Mouse (Mus musculus): ENCODE results near the gene Zfp760. TPM values are rescaled to one million over a fixed set of nuclear protein-coding genes. Genes with fewer than 3 reads are reported as not detected.

Zfp760 gene
- 1 to 10 TPM; 2.0 TPM for total RNA-seq (2023)

GRCm38 (mm10) chr17:21707343-21707996 is at the start of gene Zfp760:
TSS of gene Zfp760 (plus strand) at chr17:21707741.

GRCm38 (mm10) chr17:21691560-21691959 is 16.0 kb upstream of the Zfp760 start, which contains the start of gene Gm10226:
TSS of gene Gm10226 (plus strand) at chr17:21691860.

GRCm38 (mm10) chr17:21730495-21730894 is 23.0 kb downstream of the Zfp760 start, which contains the start of gene Zfp229:
TSS of gene Zfp229 (plus strand) at chr17:21730795.

Other genes with a start within 250 kb of the Zfp760 start
- gene Zfp53, start 218.7 kb upstream of the Zfp760 start, total RNA-seq (2023), result 10 to 100 TPM in 1 of 2 experiments, 1 to 10 TPM in 1; 8.4 to 10.4 TPM
- gene Zfp52, start 172.2 kb upstream of the Zfp760 start, total RNA-seq (2023), result 1 to 10 TPM; 8.6 to 8.7 TPM
- 1 to 10 TPM; 2.4 to 3.0 TPM for gene Zfp948, start 140.7 kb upstream of the Zfp760 start, total RNA-seq (2023)
- 1 to 10 TPM; 4.4 TPM for gene Zfp983, start 57.1 kb upstream of the Zfp760 start, total RNA-seq (2023)
- 10 to 100 TPM in 1 of 2 experiments, not detected in 1; 10.2 TPM for gene Gm10226, start 15.9 kb upstream of the Zfp760 start, total RNA-seq (2023)
- gene Zfp229, start 23.1 kb downstream of the Zfp760 start, total RNA-seq (2023), result 1 to 10 TPM; 2.0 to 2.2 TPM
- gene Zfp820, start 138.0 kb downstream of the Zfp760 start, total RNA-seq (2023), result under 1 TPM; 0.26 to 0.44 TPM
- gene Zfp995, start 202.2 kb downstream of the Zfp760 start, total RNA-seq (2023), result 1 to 10 TPM; 2.6 to 3.3 TPM